Mouse (Mus musculus) A20 (cell line): ENCODE results near the gene Aplp1.

Experiments
- DNase-seq: peaks from one replicate; pipeline ENCODE4 v3.0.0-alpha.2; 2011; ENCODE audit warnings: low read depth, low spot score

Gene Aplp1

GRCm38 (mm10) chr7:30450241-30450640, 4.9 kb upstream of the Aplp1 start:
- no peak for DNase-seq

DNA sequence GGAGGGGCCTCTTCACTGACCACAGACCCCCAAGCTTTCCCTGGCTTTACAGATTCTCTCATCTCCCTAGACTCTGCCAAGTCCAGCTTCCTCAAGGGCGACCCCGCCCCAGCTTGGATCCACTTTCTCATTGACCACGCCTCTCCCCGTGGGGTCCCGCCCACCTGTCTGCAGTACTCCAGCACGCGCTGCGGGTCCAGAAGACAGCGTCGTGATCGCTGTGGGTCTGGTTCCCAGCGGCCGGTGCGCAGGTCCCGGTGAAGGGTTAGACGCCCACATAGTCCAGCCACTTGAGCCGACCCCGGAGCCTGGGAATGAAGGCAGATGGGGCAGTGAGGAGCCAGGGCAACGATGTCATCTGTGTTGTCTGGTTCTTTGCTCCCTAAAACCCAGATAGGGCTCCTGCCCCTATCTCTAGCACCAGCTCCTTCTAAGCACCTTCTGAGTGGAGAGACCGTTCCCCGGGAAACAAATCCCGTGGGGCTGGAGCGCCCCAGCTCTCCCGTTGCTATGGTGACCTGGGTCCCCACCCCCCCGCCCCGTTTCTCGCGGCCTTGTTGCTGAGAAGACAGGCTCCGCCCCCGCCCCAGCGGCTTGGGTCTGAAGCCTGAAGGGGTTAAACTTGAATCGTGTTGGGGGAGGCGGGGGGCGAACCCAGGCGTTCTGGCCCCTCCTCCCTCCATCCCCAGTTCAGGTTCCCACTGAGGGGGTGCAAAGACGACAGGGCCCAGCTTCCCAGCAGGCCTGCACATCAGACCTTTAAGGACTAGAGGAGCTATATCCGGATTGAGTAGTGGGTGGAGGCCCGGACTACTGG, 973 bp downstream of the Aplp1 start:
- DNase-seq, result no peak

- no peak for DNase-seq
Observed at GRCm38 (mm10) chr7:30443696-30444095, 1.6 kb downstream of the Aplp1 start.

DNA sequence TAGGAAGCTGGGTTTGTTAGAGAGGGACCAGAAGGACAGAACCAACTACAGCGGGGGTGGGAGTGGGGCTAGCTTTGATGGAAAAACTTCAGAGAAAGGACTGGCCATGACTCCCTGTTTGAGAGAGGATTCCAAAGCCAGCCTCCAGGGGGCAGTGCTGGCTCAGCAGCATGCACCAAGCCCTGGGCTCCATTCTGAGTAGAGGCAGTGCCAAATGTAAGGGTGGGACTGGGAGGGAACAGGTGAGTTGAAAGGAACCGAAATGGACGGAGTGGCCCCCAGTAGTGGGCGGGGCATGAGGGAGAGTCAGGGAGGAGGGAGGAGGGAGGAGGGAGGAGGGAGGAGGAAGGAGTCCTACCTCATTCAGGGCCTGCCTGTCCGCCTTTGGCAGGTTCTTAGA, 4.6 kb downstream of the Aplp1 start:
- peak; percentile 52 for DNase-seq

DNA sequence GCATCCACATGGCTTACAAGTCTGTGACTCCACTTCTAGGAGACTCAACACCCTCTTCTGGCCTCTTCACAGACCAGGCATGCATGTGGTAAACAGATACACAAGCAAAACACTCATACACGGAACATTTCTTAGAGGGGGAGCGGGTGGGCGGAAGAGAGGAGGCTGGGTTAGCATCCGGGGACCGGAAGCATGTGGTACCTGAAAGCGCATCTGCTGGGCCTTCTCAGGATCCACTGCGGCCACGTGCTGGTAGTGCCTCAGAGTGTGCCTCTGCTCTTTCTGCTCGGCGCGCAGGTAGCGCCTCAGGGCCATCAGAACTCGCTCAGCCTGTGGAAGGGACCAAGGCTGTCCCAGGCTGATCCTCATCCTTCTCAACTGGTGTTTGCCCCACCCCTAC, 5.6 kb downstream of the Aplp1 start:
- DNase-seq, result no peak

DNA sequence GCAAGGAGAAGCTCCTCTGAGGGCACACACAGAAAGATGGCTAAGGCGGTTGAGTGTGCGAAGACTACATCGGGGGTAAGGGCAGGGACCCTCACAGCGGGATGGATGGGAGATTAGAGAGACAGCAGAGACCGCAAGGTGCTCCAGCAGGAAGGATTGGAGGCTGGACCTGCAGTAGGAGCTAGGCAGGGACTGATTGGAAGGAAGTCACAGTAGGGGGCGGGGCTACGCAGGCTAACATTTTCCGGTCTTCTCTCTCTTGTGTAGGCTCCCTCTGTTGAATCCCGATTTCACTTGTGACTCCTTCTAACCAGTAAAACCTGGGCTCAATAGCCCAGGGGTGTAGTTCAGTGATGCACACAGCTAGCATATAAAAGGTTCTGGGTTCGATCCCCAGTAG, 8.5 kb downstream of the Aplp1 start:
- no peak for DNase-seq

DNA sequence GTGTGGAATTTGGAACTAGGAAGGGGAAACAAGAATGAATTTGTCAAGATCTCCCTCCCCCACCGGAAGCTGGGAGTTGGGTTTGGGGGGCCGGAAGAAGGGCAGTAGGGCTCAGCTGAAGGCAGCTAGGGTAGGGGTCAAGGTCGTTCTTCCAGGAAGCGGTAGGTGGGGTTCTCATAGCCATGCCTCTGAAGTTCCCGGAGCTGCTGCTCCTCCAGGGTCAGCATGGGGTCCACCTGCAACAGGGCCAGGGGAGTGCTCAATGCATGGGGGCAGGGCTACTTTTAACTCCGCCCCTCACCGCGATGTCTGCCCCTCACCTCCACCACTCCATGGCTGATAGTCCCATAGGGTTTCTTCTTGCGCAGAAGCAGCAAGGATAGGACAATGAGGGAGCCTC, 10.2 kb downstream of the Aplp1 start:
- DNase-seq, result no peak

GRCm38 (mm10) chr7:30434701-30435100, 10.6 kb downstream of the Aplp1 start:
- no peak for DNase-seq

DNA sequence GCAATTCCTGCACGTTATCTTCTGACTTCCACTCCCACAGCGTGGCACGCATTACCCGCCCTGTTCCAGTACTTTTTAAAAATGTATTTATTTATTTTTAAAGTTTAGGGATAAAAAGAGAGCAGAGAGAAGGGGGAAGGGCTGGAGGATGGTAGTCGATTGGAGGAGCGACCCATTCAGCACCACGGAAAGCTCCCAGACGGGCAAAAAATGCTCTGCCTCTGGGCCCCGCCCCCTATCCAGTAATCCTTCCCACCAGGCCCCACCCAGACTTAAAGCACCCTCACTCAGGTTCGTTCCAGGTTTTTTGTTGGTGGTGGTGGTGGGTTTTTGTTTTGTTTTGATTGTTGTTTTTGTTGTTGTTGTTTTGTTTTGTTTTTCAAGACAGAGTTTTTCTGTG, 11.1 kb downstream of the Aplp1 start:
- DNase-seq, result no peak

GRCm38 (mm10) chr7:30431793-30432192, 13.5 kb downstream of the Aplp1 start:
- DNase-seq, result peak; percentile 67

- no peak for DNase-seq
Observed at GRCm38 (mm10) chr7:30430191-30430590, 15.1 kb downstream of the Aplp1 start.

GRCm38 (mm10) chr7:30429327-30429726, 16.0 kb downstream of the Aplp1 start:
- DNase-seq, result no peak

DNA sequence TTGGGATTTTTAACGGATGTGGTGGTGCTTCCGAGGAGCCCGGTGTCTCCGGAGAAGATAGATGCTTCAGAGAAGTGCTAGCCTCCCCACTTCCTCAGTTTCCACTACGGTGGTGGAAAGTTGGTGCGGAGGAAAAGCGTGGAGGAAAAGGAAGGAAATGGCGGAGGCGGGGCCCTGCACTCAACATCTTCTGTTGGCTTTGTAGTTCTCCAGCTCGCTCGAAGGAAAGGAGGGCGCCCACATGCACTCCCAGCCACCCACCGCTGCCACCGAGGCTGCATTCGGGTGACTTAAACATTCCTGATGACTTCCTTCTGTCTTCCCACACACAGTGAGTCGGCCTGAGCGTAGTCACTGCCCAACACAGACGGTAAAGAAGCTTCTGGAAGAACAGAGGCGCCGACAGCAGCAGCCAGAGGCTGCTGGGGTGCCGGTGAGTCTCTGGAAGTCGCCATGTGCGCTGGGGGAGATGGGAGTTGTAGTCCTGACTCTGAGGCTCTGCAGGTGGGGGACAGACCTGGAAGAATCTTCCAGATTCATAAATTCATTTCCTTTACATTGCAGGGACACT, 22.2 kb downstream of the Aplp1 start:
- DNase-seq, result no peak

- no peak for DNase-seq
Observed at GRCm38 (mm10) chr7:30422560-30422959, 22.8 kb downstream of the Aplp1 start.

DNA sequence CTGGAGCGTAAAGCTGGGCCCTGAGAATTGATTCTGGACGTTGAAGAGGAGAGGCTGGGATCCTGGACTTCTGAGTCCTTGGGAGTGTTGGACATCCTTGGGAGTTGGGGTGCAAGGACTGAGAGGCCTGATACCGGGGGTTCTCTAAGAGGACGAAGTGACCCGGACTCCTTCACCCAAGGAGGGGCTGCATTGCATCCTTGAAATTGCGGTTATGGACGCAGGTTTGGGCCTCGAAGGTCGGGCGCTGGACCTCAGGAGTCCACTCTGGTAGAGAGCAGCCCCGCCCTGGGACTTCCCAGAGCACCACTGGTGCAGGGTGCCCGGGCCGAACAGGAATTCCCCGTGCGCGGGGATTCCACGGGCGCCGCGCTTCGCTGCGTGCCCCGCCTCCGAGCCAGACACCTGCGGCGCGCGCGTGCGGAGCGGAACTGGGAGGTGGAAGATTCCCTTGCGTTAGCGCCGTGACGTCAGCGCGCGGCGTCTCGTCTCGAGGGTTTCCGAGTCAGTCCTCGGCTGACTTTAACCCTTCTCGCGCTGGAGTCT, 23.4 kb downstream of the Aplp1 start:
- DNase-seq, result peak; percentile 95

DNA sequence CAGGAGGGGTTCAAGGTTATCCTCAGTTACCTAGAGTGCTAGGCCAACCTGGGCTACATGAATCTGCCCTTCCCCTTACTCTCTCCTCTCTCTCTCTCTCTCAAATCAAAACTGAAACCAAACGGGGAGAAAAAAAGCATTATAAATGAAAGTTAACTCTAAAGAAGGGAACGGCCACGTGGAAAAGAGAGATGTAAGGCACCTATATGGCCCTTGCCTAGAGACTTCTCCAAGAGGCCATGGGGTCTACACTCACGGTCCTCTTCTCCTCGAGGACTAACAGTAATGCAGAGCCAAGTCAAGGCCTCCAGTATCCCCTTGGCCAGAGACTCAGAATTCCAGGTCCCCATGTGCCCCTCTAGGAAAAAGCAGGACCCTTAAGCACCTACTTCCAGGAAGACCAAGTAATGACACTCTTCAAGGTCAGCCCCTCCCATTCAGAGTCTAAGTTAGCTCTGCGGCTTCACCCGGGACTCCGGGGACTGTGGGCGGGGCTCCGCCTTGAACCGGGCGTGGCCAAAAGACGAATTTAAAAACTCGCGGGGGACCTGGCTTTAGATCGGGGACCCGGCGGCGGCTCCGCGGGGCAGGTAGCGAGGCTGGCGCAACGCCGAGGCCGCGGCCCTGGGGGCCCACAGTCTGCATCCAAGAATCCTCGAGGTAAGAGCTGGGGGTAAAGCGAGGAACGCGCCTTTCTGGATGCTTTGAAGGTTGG, 24.0 kb downstream of the Aplp1 start, which contains the start of gene Nfkbid:
Gene Nfkbid, plus strand, starts transcription at position 558 of the 715 bp plus-strand sequence.
- DNase-seq, result peak; percentile 93

- DNase-seq, result peak; percentile 59
Observed at GRCm38 (mm10) chr7:30420673-30421072, 24.7 kb downstream of the Aplp1 start.

DNA sequence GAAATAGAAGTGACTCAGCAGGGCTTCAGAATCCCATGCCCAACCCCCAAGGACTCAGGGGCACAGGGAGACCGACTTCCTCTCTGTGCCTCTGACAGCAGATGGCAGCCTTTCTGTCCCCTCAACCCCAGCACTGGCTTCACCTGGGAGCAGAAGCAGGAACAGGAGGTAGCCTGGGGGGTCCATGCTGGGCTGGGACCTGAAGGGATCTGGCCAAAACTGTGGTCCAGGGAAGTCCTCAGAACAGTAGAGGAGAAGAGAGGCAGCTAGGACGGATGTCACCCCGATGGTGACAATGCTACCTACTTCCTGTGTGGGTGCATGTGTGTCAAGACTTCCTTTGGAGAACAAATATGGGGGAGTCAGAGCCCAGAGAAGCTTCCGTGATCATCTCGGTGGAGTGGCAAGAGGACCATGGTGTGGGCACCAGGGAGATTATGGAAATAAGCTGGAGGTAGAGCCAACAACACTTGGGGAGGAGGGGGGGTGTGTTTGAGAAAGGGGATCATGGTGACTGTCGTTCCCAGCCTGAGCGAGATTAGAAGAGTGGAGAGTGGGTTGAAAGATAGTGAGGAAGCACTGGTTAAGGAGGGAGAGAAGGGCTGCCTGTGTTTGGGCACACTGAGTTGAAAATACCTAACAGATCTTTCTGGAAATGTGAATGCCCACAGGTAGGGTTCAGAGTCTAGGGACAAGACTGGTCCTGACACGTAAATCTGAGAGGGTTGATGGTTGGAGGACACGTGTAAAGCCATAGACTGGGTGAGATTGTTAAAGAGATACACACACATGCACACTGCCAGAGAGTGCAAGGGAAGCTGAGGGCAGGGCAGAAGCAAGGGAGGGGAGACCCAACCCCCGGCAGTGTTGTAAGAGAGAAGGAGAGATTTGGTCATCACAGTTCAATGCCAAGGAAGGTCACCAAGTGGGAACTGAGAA, 25.5 kb downstream of the Aplp1 start, which contains the start of gene Hcst:
Gene Hcst, minus strand, starts transcription at position 294 of the 939 bp plus-strand sequence.
- DNase-seq, result peak; percentile 90

DNA sequence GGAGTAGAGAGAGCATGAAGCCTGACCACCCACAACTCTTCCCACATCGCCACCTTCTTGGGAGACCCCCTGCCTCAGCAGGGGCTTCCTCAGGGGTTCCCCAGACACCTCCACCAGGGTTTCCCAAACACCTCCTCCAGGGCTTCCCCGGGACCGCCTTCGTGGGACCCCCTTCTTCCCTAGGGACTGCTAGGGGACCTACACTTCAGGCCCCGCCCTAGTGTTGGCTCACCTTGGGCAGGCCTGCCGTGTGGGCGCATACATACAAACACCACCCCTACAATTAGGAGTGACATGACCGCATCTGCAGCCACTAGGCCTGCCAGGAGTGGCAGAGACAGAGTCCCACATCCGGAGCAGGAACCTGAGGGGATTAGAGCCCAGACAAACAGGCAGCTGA, 27.5 kb downstream of the Aplp1 start:
- DNase-seq, result no peak

GRCm38 (mm10) chr7:30413596-30413995, 31.7 kb downstream of the Aplp1 start, which contains the start of gene Tyrobp:
Gene Tyrobp (plus strand): TSS chr7:30413760.
- no peak for DNase-seq

DNA sequence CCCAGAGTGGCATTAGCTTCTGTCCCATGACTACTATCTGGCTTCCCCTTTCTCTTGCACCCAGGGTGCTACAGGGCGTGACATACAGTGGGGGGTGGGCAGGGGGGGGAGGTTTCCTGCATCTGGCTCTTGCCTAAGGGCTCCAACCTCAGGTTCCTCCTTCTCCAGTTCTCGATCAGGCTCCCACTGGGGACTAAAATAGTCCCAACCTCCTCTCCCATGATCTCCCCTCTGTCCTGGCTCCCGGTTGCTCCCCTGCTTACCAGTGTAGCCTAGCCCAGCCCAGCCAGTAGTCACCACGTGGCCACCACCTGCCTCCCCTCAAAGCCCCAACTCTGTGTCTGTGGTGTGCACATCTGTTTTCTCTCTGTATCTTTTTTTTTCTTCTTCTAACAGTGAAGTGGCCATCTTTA, 32.6 kb downstream of the Aplp1 start:
- DNase-seq, result peak; percentile 91
